Mouse (Mus musculus): ENCODE data around the gene Adam8.
A peak's percentile ranks its signal among the peaks of the same experiment; 100 is the strongest.

Adam8 gene

DNA sequence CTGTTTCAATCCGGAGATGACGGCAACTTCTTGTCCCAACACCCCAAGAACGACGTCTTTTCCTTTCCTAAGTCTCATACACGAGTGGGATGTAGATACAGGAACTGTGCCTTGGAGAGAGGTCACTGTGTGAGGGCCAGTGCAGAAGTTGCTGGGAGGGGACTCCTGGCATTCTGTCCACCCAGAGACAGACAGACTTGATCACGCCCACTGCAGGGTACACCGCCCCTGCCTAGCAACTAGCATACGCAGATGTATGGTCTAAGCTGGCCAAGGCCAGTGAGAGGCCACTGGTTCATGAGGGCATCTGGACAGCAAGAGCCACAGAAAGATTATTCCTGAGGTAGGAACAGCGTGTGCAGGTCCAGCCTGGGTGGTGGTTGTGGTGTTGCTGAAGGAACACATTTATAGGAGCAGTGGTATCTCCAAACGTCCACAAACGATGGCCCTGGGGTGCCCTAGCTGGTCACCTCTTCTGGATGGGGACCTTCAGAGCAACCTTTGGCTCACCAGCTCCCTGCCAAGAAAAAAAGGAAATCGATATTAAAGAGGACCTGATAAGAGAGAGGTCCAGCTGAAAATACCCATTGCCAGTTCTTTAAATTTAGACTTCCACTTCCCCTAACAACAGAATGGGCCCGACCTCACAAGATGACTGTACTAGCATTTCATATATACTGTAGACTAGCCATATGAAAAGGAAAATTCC lies 13.2 kb downstream of the Adam8 start:
- DNase-seq (ENCODE audit: low read depth, low spot score): no peak

DNA sequence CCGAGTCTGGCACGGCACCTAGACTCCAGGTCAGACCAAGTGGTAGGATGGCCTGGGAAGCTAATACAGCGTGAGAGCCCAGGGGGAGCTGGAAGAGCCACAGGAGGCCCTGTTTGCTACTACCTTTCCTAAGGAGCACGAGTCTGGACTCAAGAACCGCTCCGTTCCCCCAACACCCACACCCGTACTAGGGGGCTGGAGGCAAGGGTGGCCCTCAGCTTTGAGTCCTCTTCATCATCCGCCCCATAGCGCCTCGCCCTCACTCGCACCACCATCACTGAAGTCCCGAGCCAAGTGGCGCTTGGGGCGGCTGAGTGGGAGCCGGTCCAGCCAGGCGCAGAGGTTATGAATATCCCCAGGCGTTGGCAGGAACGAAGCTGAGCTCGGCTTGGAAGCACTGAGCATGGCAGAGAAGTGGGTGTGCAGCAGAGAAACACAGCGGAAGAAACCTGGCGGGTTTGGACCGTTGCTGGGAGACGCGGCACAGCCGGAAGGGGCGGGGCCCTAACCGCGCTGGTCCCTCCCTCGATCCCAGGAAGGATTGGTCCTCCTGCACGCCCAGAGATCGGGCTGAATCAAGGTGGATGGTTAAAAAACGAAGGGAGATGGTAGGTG lies 14.0 kb downstream of the Adam8 start, which contains the start of gene 6430531B16Rik:
6430531B16Rik (minus strand) TSS at position 478 of the 615 bp plus-strand sequence.
- peak; percentile 60 for DNase-seq (ENCODE audit: low read depth, low spot score)

DNA sequence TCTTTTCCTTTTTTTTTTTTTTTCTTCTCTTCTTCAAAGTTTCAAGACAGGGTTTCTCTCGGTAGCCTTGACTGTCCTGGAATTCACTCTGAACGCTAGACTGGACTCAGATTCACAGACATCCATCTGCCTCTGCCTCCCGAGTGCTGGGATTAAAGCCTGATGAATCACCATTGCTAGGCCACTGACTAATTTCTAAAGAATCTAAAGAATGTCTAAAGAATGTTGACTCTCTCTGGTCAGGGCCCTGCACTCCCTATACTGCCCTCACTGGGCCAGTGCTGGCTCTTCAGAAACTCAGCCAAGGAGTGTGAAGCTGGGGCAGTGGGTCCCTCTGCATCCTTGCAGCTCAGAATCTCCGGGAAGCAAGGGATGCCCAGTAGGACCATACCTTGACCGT lies 16.9 kb downstream of the Adam8 start:
- DNase-seq (ENCODE audit: low read depth, low spot score): no peak

- no peak for DNase-seq (ENCODE audit: low read depth, low spot score)
Observed at GRCm38 (mm10) chr7:139974307-139974706, 18.1 kb downstream of the Adam8 start.

GRCm38 (mm10) chr7:139972923-139973331 lies 19.4 kb downstream of the Adam8 start:
- no peak for DNase-seq (ENCODE audit: low read depth, low spot score)

DNA sequence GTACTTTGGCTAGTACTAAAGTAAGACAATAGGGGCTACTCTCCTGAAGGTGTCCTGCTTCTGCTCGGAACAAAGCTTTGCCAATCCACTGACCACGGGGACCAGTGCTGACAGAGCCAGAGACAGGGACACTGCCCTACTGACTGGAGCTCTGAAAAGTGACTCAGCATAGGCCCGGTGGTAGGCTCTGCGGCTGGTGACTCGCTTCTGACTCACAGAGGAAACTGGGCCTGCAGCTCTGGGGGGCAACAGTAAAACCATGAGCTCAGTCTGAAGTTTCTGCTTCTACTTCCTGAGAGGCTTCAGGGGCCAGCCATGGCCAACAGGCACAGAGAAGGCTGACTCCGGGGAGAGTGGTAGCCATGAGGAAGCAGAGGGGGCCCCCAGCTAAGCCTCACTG lies 20.9 kb downstream of the Adam8 start:
- DNase-seq (ENCODE audit: low read depth, low spot score): no peak

- no peak for DNase-seq (ENCODE audit: low read depth, low spot score)
Observed at GRCm38 (mm10) chr7:139970979-139971378, 21.4 kb downstream of the Adam8 start.

- DNase-seq (ENCODE audit: low read depth, low spot score): no peak
Observed at GRCm38 (mm10) chr7:139970216-139970919, 22.0 kb downstream of the Adam8 start.

DNA sequence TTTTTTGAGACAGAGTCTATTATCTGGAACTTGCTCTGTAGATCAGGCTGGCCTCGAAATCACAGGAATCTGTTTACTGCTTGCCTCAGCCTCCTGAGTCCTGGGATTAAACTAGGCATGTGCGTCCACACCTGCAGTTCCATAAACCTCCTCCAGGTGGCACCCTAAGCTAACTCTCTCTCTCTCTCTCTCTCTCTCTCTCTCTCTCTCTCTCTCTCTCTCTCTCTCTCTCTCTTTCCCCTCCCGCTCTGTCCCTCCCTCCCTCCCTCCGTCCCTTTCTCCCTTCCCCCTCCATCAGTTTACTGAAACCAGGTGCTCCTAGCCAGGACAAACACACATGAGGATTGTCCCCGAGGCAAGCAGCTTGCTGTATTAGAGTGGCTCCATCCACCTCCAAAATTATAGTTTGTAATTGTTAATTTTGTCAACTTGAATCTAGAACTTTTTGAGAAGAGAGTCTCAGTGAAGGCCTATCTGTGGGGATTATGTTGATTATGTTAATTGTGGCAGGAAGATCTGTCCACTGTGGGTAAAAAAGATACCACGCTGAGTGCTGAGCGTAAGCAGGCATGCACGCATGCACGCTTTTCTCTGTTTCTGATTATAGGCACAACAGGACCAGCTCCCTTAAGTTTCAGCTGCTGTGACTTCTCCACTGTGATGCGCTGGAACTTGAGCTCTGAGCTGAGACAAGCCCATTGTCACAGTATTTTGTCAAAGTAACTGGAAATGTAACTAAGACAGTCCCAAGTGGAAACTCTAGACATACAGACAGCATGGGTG lies 22.8 kb downstream of the Adam8 start:
- DNase-seq (ENCODE audit: low read depth, low spot score): peak; percentile 73

DNA sequence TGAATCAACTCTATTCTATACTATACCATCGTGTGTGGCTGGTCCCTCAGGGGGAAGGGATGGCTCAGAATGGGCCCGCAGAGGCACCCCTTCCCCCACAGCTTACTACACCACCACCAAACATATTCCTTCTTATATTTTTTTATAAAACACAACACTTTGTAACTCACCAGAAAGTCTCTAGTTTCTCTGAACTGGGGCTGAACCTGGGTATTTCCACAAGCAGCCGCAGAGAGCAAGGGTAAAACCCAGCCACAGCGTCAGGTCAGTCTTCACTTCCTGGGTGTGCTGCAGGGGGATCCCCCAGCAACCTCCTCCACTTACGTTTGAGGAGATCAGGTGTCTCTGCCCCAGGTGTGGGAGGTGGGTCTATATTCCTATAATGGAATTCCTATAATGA lies 23.9 kb downstream of the Adam8 start:
- DNase-seq (ENCODE audit: low read depth, low spot score): no peak

- DNase-seq (ENCODE audit: low read depth, low spot score): no peak
Observed at GRCm38 (mm10) chr7:139967175-139967574, 25.2 kb downstream of the Adam8 start.

DNA sequence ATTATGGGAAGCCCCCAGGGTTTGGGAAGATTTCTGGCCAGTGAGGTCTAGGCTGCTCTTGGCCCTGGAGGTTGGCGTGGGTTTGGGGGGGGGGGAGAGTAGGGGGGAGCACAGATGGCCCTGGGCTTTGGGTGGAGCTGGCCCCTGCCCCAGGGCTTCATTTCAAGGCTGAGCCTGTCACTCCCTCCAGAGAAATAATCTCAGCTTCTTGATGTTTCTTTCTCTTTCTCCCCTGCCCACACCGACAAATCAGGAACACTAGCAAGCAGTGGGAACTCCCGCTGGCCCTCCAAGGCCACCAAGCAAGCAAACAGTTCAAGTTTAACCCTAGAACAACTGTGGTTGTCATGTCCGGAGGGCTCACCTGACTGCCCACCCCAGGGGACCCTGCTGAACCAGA lies 28.5 kb downstream of the Adam8 start:
- DNase-seq (ENCODE audit: low read depth, low spot score): no peak

DNA sequence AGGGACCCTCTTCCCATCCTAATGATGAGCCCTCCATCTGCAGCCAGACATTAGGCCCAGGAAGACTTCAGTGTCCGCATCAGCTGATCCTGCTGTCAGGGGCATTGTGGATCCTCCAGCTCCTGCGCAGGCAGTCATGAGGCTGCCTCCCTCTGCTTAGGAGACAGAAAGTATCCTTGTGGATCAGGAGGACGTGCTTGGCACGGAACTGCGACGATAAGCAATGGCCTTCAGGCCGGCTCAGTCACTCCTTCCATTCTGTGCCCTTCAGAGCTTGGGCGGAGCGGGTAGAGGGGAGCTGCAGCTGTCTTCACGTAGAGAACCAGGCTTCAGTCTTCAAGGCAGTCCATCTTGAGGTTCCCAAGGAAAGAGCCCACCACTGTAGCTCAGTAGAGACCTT lies 31.2 kb downstream of the Adam8 start:
- DNase-seq (ENCODE audit: low read depth, low spot score): no peak

DNA sequence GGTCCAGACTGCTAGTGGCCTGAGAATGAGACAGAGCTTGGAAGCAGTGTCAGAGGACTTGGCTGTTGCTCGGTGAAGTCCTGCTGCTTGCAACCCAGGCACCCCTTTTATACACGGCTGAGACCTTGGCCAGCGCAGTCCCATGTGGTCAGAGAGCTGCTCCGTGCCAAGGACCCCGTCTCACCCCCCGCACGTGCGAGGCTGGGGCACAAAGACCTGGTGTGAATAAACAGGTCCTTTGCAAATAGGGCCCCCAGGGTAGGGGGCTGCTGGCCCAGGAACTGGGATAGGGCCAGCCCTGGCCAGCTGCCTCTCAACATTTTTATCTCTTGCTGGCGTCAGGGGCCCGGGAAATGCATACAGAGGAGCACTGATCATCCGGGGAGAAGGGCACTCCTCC lies 34.4 kb downstream of the Adam8 start:
- DNase-seq (ENCODE audit: low read depth, low spot score): no peak

- no peak for DNase-seq (ENCODE audit: low read depth, low spot score)
Observed at GRCm38 (mm10) chr7:139957437-139957836, 34.9 kb downstream of the Adam8 start.

GRCm38 (mm10) chr7:139956658-139957057 lies 35.7 kb downstream of the Adam8 start:
- no peak for DNase-seq (ENCODE audit: low read depth, low spot score)

GRCm38 (mm10) chr7:139955505-139955904 lies 36.9 kb downstream of the Adam8 start:
- DNase-seq (ENCODE audit: low read depth, low spot score): no peak

DNA sequence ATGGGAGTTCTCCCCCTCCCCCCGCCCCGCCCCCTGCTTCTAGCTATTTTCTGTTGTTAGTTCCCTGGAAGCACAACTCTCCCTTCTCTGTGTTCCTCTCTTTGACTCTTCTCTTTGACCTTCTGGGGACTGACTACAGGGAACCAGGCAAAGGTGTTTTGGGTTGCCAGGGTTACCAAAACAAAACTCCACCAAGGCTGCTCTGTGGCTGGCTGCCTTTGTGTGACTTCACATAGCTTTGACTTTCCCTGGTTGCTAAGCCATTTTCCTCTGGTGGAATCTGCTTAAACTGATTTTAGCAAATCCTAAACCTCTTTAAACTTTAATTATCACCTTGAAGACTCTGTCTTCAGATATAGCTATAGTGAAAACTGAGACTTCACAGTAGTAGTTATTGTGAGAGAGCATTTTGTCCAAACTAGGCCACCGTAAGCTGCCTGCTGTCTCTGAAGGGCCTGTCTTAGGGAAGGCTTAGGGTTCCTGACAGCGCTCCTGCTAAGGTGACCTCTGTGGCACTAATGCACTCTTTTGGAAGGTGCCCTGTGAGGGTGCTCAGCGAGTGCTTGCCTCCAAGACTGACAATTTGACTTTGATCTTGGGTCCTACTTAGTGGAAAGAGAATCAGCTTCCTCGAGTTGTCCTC lies 40.2 kb downstream of the Adam8 start:
- peak; percentile 50 for DNase-seq (ENCODE audit: low read depth, low spot score)

- DNase-seq (ENCODE audit: low read depth, low spot score): no peak
Observed at GRCm38 (mm10) chr7:139951079-139951478, 41.3 kb downstream of the Adam8 start.

DNA sequence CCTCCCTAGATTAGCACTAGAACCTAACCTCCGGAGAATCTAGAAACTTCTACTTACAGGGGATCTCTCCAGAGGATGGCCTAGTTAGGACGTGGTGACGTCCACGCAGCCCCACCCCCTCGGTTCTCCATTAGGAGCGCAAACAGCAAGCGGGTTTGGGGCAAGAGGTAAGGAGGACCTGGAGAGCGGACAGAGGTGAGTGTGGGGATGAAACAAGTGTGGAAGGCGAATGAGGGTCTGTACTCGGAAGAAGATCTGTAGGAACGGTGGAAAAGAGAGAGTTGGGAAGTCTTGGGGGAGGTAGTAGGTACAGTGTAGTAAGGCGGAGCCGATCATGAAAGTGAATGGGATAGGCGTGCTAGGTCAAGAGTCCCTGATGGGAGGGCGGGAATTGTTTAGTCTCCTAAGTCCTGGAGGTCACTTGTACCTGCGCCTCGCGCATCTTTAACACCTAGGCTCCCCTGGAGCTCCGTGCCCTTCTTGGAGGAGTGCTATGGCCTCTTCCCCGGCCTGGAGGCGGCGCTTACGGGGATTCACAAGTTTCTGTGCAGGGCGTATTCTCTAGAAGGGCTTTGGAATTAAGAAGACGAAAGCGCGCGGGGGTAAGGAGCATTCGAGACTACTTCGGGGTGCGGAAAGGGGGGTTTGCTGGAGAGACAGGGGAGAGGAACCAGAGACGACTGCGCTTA lies 41.9 kb downstream of the Adam8 start:
- DNase-seq (ENCODE audit: low read depth, low spot score): no peak

GRCm38 (mm10) chr7:139949893-139950282 lies 42.5 kb downstream of the Adam8 start:
- DNase-seq (ENCODE audit: low read depth, low spot score): no peak
